Mouse (Mus musculus) left cerebral cortex, postnatal 36 days (tissue): ENCODE data around the gene Rapgef2. TPM values are rescaled to one million over a fixed set of nuclear protein-coding genes. Genes with fewer than 3 reads are reported as not detected.

Experiments
- DNase-seq, 2 experiments: peaks; one replicate each; pipeline ENCODE4 v3.0.0; 2021 to 2022; ENCODE audit warnings: low spot score in 2 of 2, mixed read lengths in 1 of 2
- intact Hi-C: fragments of 180-260 bp; cut with DNase I; formaldehyde crosslinking; loops from one replicate; pipeline ENCODE4 v1.15.1; 2025
- total RNA-seq, 2 experiments: library from RNA; stranded (reverse); gene quantifications; 2 replicates each; pipeline ENCODE4 v1.2.3; 2021

Gene Rapgef2
- total RNA-seq, 2 experiments from 2014 or later, result 114 to 136 TPM

- no peak for DNase-seq
- intact Hi-C loops, result no loop called here
Measured at GRCm38 (mm10) chr3:79016830-79017229, 269.5 kb downstream of the Rapgef2 start.

GRCm38 (mm10) chr3:79015621-79016474 lies 270.5 kb downstream of the Rapgef2 start:
- intact Hi-C loops, result no loop called here
- DNase-seq, result peak; percentile 61 to 64

Other genes with a start within 250 kb of the Rapgef2 start
- gene Gm17359, start 50.1 kb upstream of the Rapgef2 start, total RNA-seq, result not detected